Mouse (Mus musculus) MEL (cell line): ENCODE measurements around the gene Fyn. TPM values are rescaled to one million over a fixed set of nuclear protein-coding genes. Genes with fewer than 3 reads are reported as not detected.

ENCODE experiments used
- DNase-seq: peaks from one replicate; pipeline ENCODE4 v3.0.0; 2011; ENCODE audit warnings: low read depth, low spot score
- H3K27ac ChIP-seq: 2 replicates; pipeline ENCODE4 v1.5.1; 2012; ENCODE audit warnings: low read depth, mild to moderate bottlenecking, control low read depth, low read length, moderate library complexity; ENCODE audit not compliant: control insufficient read depth
- H3K27me3 ChIP-seq, 2 experiments: fragments of 150-350 bp in 1 of 2; sonication (generic) in 1 of 2; 2 replicates each; pipeline ENCODE4 v1.6.1; 2012; ENCODE audit warnings: low read length in 2 of 2, mild to moderate bottlenecking in 2 of 2, improper control_type of control experiment in 1 of 2, moderate library complexity in 1 of 2; ENCODE audit not compliant: insufficient read depth in 2 of 2, control insufficient read depth in 1 of 2
- H3K36me3 ChIP-seq, 2 experiments: 2 replicates each; pipeline ENCODE4 v1.6.1; 2012 to 2014; ENCODE audit warnings: low read length in 2 of 2, improper control_type of control experiment in 1 of 2, inconsistent platforms in 1 of 2, mild to moderate bottlenecking in 1 of 2; ENCODE audit not compliant: insufficient read depth in 2 of 2, control insufficient read depth in 1 of 2
- H3K4me1 ChIP-seq, 2 experiments: fragments of 150-350 bp in 1 of 2; sonication (generic) in 1 of 2; 2 replicates each; pipeline ENCODE4 v1.6.1; 2012; ENCODE audit warnings: low read length in 2 of 2, improper control_type of control experiment in 1 of 2, mild to moderate bottlenecking in 1 of 2; ENCODE audit not compliant: insufficient read depth in 2 of 2, control insufficient read depth in 1 of 2
- H3K4me3 ChIP-seq, 2 experiments: fragments of 150-350 bp in 1 of 2; sonication (generic) in 1 of 2; 2 replicates each; pipeline ENCODE4 v1.5.1; 2012; ENCODE audit warnings: low read depth in 2 of 2, low read length in 2 of 2, mild to moderate bottlenecking in 2 of 2, moderate library complexity in 2 of 2, control low read depth in 1 of 2, improper control_type of control experiment in 1 of 2; ENCODE audit not compliant: control insufficient read depth in 1 of 2, insufficient read depth in 1 of 2
- H3K79me2 ChIP-seq: 2 replicates; pipeline ENCODE4 v1.6.1; 2012; ENCODE audit warnings: mild to moderate bottlenecking, low read length, moderate library complexity; ENCODE audit not compliant: control insufficient read depth, poor library complexity, insufficient read depth
- H3K9ac ChIP-seq: 2 replicates; pipeline ENCODE4 v1.6.1; 2012; ENCODE audit warnings: low read depth, mild to moderate bottlenecking, control low read depth, low read length, moderate library complexity; ENCODE audit not compliant: control insufficient read depth, poor library complexity, severe bottlenecking
- H3K9me3 ChIP-seq: fragments of 150-350 bp; sonication (generic); replicated peaks from 2 replicates; pipeline ENCODE4 v1.6.1; 2012; ENCODE audit warnings: mild to moderate bottlenecking, low read length, improper control_type of control experiment, moderate library complexity; ENCODE audit not compliant: insufficient read depth
- BHLHE40 ChIP-seq: IDR thresholded peaks from 2 replicates; pipeline ENCODE4 v1.6.1; 2012; ENCODE audit warnings: low read depth, mild to moderate bottlenecking, inconsistent platforms, low read length, improper control_type of control experiment, borderline replicate concordance
- E2F4 ChIP-seq: IDR thresholded peaks from 2 replicates; pipeline ENCODE4 v1.6.1; 2011; ENCODE audit warnings: low read depth, low read length, improper control_type of control experiment, borderline replicate concordance
- ELF1 ChIP-seq: IDR thresholded peaks from 2 replicates; pipeline ENCODE4 v1.6.1; 2014; ENCODE audit warnings: low read depth, mild to moderate bottlenecking, inconsistent platforms, low read length, improper control_type of control experiment, moderate library complexity
- EP300 ChIP-seq, 2 experiments: IDR thresholded peaks; 2 replicates each; pipeline ENCODE4 v1.6.1; 2011; ENCODE audit warnings: improper control_type of control experiment in 2 of 2, low read length in 2 of 2, low read depth in 1 of 2, mild to moderate bottlenecking in 1 of 2
- GATA1 ChIP-seq: IDR thresholded peaks from 2 replicates; pipeline ENCODE4 v1.6.1; 2011; ENCODE audit warnings: low read depth, low read length, improper control_type of control experiment
- HCFC1 ChIP-seq: IDR thresholded peaks from 2 replicates; pipeline ENCODE4 v1.6.1; 2012; ENCODE audit warnings: low read depth, mild to moderate bottlenecking, inconsistent platforms, low read length, improper control_type of control experiment, moderate library complexity
- MAFK ChIP-seq: IDR thresholded peaks from 2 replicates; pipeline ENCODE4 v1.6.1; 2011; ENCODE audit warnings: low read depth, mild to moderate bottlenecking, low read length, improper control_type of control experiment, borderline replicate concordance
- MEF2A ChIP-seq: IDR thresholded peaks from 2 replicates; pipeline ENCODE4 v1.6.1; 2014; ENCODE audit warnings: low read depth, mild to moderate bottlenecking, inconsistent platforms, low read length, improper control_type of control experiment; ENCODE audit not compliant: poor library complexity, insufficient replicate concordance, severe bottlenecking; ENCODE audit errors: extremely low read depth
- NELFE ChIP-seq: IDR thresholded peaks from 2 replicates; pipeline ENCODE4 v1.6.1; 2011; ENCODE audit warnings: low read depth, low read length, improper control_type of control experiment
- POLR2A ChIP-seq, 2 experiments: IDR thresholded peaks; 2 replicates each; pipeline ENCODE4 v1.6.1; 2011 to 2012; ENCODE audit warnings: low read length in 2 of 2, mild to moderate bottlenecking in 2 of 2, control low read depth in 1 of 2, improper control_type of control experiment in 1 of 2, low read depth in 1 of 2, moderate library complexity in 1 of 2; ENCODE audit not compliant: control insufficient read depth in 1 of 2, insufficient read depth in 1 of 2, poor library complexity in 1 of 2
- SIN3A ChIP-seq: IDR thresholded peaks from 2 replicates; pipeline ENCODE4 v1.6.1; 2012; ENCODE audit warnings: low read length, improper control_type of control experiment, inconsistent platforms
- TCF12 ChIP-seq: IDR thresholded peaks from 2 replicates; pipeline ENCODE4 v1.6.1; 2014; ENCODE audit warnings: low read depth, mild to moderate bottlenecking, inconsistent platforms, low read length, improper control_type of control experiment, moderate library complexity
- UBTF ChIP-seq: IDR thresholded peaks from 2 replicates; pipeline ENCODE4 v1.6.1; 2012; ENCODE audit warnings: low read depth, mild to moderate bottlenecking, inconsistent platforms, low read length, improper control_type of control experiment, moderate library complexity, borderline replicate concordance; ENCODE audit not compliant: insufficient read depth
- USF1 ChIP-seq: IDR thresholded peaks from 2 replicates; pipeline ENCODE4 v1.6.1; 2014; ENCODE audit warnings: low read depth, mild to moderate bottlenecking, inconsistent platforms, low read length, improper control_type of control experiment, moderate library complexity
- USF2 ChIP-seq, 2 experiments: IDR thresholded peaks; 2 replicates each; pipeline ENCODE4 v1.6.1; 2011 to 2012; ENCODE audit warnings: improper control_type of control experiment in 2 of 2, low read length in 2 of 2, borderline replicate concordance in 1 of 2, inconsistent platforms in 1 of 2, low read depth in 1 of 2, mild to moderate bottlenecking in 1 of 2; ENCODE audit not compliant: insufficient read depth in 1 of 2
- ZC3H11A ChIP-seq: IDR thresholded peaks from 2 replicates; pipeline ENCODE4 v1.6.1; 2012; ENCODE audit warnings: low read depth, mild to moderate bottlenecking, inconsistent platforms, low read length, improper control_type of control experiment
- ZNF384 ChIP-seq: IDR thresholded peaks from 2 replicates; pipeline ENCODE4 v1.6.1; 2012; ENCODE audit warnings: low read depth, mild to moderate bottlenecking, inconsistent platforms, low read length, improper control_type of control experiment
- polyA plus RNA-seq, 2 experiments: library from polyadenylated mRNA; stranded (reverse) in 1 of 2; unstranded in 1 of 2; fragments of >175 nt in 1 of 2; fragments of >200 nt in 1 of 2; gene quantifications; 2 replicates each; pipeline versions ENCODE4 v1.2.1 to v1.2.4; 2012; ENCODE audit warnings: low replicate concordance in 2 of 2, low read depth in 1 of 2; ENCODE audit not compliant: insufficient read length in 2 of 2, insufficient read depth in 1 of 2, missing spikeins in 1 of 2
- total RNA-seq: library from RNA; depleted of rRNA; stranded (reverse); fragments of 300-350 nt; gene quantifications from 2 replicates; pipeline ENCODE4 v1.2.3, GENCODE M21; 2012

Fyn gene
- total and polyA plus RNA-seq, 3 experiments, result 0.03 TPM; not detected in 2

DNA sequence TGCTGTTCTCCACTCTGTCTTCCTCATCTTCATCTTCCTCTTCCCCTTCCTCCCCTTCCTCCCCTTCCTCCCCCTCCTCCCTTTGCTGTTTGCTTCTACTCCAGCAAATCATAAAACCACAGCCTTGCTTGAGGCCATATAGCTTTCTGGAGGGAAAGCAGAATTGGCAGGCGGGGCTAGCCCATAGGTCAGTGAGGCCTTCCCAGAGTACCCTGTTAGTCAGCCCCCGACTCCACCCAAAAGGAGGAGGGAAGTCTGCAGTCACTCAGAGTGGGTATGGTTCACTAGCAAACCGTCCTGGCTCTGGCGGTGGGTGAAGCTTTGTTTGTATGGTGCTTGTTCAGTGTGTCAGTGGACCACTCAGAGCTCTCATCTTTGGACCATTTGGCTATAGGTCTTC lies 80.5 kb downstream of the Fyn start:
- H3K27ac ChIP-seq, result no peak overlapping the region
- H3K4me3 ChIP-seq, result no peak overlapping the region

DNA sequence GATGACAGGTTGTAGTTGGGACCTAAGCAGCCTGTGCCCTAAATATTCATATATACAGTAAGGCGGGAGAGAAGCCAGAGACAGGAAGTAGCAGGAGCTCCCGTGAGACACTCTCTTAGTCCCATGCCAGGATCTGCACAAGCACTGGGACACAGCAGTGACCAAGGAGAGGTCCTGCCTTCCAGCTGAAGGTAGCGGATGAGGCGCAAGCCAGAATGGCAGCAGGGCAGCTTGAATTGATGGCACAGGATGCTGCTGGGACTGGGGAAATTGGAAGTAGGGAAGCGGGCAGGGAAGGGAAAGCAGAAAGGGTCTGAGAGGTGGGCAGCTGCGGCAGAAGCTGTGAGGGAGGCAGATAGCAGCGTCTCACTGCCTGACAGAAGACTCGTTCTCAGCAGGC lies 81.7 kb downstream of the Fyn start:
- TF ChIP-seq E2F4, result no peak
- Histone ChIP-seq H3K27ac (no peak overlapping the region), H3K9me3 (no peaks in the 10 kb centered on the region), H3K4me3 (no peak overlapping the region), H3K9ac (no peak overlapping the region), H3K79me2 (no peaks in the 10 kb centered on the region), H3K36me3 (no peaks in the 10 kb centered on the region), H3K4me1 (no peaks in the 10 kb centered on the region), H3K27me3 (no peaks in the 10 kb centered on the region)
- DNase-seq, result no peak

More for the DNA sequence above, 80.5 kb downstream of the Fyn start:
- Histone ChIP-seq H3K79me2 (no peaks in the 10 kb centered on the region), H3K4me1 (no peaks in the 10 kb centered on the region), H3K9me3 (no peaks in the 10 kb centered on the region), H3K27me3 (no peaks in the 10 kb centered on the region), H3K9ac (no peak overlapping the region), H3K36me3 (no peaks in the 10 kb centered on the region)
- TF ChIP-seq E2F4 (no peak), ELF1 (no peak), HCFC1 (no peak), NELFE (no peak), USF2 (IDR thresholded peaks at IDR 0.05; ENCODE audit: borderline replicate concordance in 1 of 2, insufficient read depth in 1 of 2, low read depth in 1 of 2, low read length in 2 of 2) (no peak), ZNF384 (no peak), MEF2A (no peak), TCF12 (no peak), GATA1 (no peak), POLR2A (IDR thresholded peaks at IDR 0.05; ENCODE audit: control insufficient read depth in 1 of 2, insufficient read depth in 1 of 2, low read depth in 1 of 2, low read length in 2 of 2, poor library complexity in 1 of 2) (no peak), UBTF (no peak)
- DNase-seq, result no peak

DNA sequence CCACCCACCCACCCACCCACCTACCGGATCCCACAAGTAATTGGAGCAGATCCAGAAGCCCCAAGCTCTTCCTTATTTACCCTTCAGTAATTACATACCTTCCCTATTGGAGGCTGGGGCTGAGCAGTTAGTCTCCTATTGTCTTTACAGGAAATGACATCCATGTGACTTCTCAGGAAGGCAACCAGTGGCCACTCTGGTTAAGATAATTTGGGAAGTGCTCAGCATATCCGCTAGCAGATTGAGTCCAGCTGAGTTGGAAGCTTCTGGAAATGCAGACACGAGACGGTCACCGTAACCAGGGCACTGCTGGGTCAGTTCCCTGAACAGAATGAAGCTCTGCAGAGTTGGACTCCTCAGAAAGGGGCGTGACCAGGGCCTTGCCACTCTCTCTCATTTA lies 82.4 kb downstream of the Fyn start:
- no peak overlapping the region for H3K9ac ChIP-seq
- H3K4me1 ChIP-seq, result no peaks in the 10 kb centered on the region
- TF ChIP-seq ZNF384 (no peak), USF1 (no peak), EP300 (IDR thresholded peaks at IDR 0.05; ENCODE audit: low read depth in 1 of 2, low read length in 2 of 2) (no peak), NELFE (no peak), MAFK (no peak), GATA1 (no peak), BHLHE40 (no peak), SIN3A (no peak), ZC3H11A (no peak)
- no peaks in the 10 kb centered on the region for H3K36me3 ChIP-seq
- no peaks in the 10 kb centered on the region for H3K27me3 ChIP-seq
- H3K4me3 ChIP-seq, result no peak overlapping the region
- no peaks in the 10 kb centered on the region for H3K9me3 ChIP-seq
- H3K27ac ChIP-seq, result no peak overlapping the region
- H3K79me2 ChIP-seq, result no peaks in the 10 kb centered on the region
- DNase-seq, result no peak
